Mouse (Mus musculus): ENCODE measurements around the gene Smc4. TPM values are rescaled to one million over a fixed set of nuclear protein-coding genes. Genes with fewer than 3 reads are reported as not detected.
A peak's percentile ranks its signal among the peaks of the same experiment; 100 is the strongest.

The Smc4 gene
- polyA plus RNA-seq, 1 experiment: 2.8 TPM

GRCm38 (mm10) chr3:68974639-68975532 is 29.7 kb upstream of the Smc4 start:
- TF ChIP-seq CTCF (IDR thresholded peaks at IDR 0.05; ENCODE audit: insufficient read depth, low read length) (no peak), POLR2A (IDR thresholded peaks at IDR 0.05; ENCODE audit: borderline replicate concordance, extremely low read depth, low read depth, low read length) (no peak)
- no peak overlapping the region for H3K4me3 ChIP-seq (replicated peaks; ENCODE audit: extremely low read depth, low read depth, low read length)
- 76% methylated on average over 8 of the region's 8 CpGs for WGBS
- peaks cover 2% of the 10 kb centered on the region; the same call in 1 of the 2 replicates for H3K4me1 ChIP-seq (ENCODE audit: control insufficient read depth, insufficient read depth, low read length)
- DNase-seq: no peak

- Histone ChIP-seq H3K4me1 (ENCODE audit: control insufficient read depth, insufficient read depth, low read length) (peaks cover 2% of the 10 kb centered on the region; the same call in 1 of the 2 replicates), H3K4me3 (replicated peaks; ENCODE audit: extremely low read depth, low read depth, low read length) (no peak overlapping the region)
- TF ChIP-seq POLR2A (IDR thresholded peaks at IDR 0.05; ENCODE audit: borderline replicate concordance, extremely low read depth, low read depth, low read length) (no peak), CTCF (IDR thresholded peaks at IDR 0.05; ENCODE audit: insufficient read depth, low read length) (no peak)
- DNase-seq: no peak
- 49% methylated on average over 9 of the region's 9 CpGs for WGBS
Observed at GRCm38 (mm10) chr3:68975533-68976490, 28.7 kb upstream of the Smc4 start.

- Histone ChIP-seq H3K4me1 (ENCODE audit: control insufficient read depth, insufficient read depth, low read length) (peaks cover 5% of the 10 kb centered on the region), H3K4me3 (replicated peaks; ENCODE audit: extremely low read depth, low read depth, low read length) (no peak overlapping the region)
- TF ChIP-seq POLR2A (IDR thresholded peaks at IDR 0.05; ENCODE audit: borderline replicate concordance, extremely low read depth, low read depth, low read length) (no peak), CTCF (IDR thresholded peaks at IDR 0.05; ENCODE audit: insufficient read depth, low read length) (no peak)
- DNase-seq: no peak
- 86% methylated on average over 4 of the region's 4 CpGs for whole genome bisulfite sequencing
Observed at GRCm38 (mm10) chr3:68977696-68978095, 26.8 kb upstream of the Smc4 start.

- WGBS: 94% methylated on average over 10 of the region's 10 CpGs
Observed at GRCm38 (mm10) chr3:68979187-68979586, 25.4 kb upstream of the Smc4 start.

GRCm38 (mm10) chr3:68980898-68981297 is 23.6 kb upstream of the Smc4 start:
- 22% methylated on average over 9 of the region's 9 CpGs for WGBS
- peaks cover 5% of the 10 kb centered on the region; the same call in 1 of the 2 replicates for H3K4me1 ChIP-seq (ENCODE audit: control insufficient read depth, insufficient read depth, low read length)
- DNase-seq: no peak
- TF ChIP-seq POLR2A (IDR thresholded peaks at IDR 0.05; ENCODE audit: borderline replicate concordance, extremely low read depth, low read depth, low read length) (no peak), CTCF (IDR thresholded peaks at IDR 0.05; ENCODE audit: insufficient read depth, low read length) (no peak)
- no peak overlapping the region for H3K4me3 ChIP-seq (replicated peaks; ENCODE audit: extremely low read depth, low read depth, low read length)

More at GRCm38 (mm10) chr3:68979187-68979586, 25.4 kb upstream of the Smc4 start:
- no peak for DNase-seq
- Histone ChIP-seq H3K4me3 (replicated peaks; ENCODE audit: extremely low read depth, low read depth, low read length) (no peak overlapping the region), H3K4me1 (ENCODE audit: control insufficient read depth, insufficient read depth, low read length) (peaks cover 5% of the 10 kb centered on the region)
- TF ChIP-seq POLR2A (IDR thresholded peaks at IDR 0.05; ENCODE audit: borderline replicate concordance, extremely low read depth, low read depth, low read length) (no peak), CTCF (IDR thresholded peaks at IDR 0.05; ENCODE audit: insufficient read depth, low read length) (no peak)

- 81% methylated on average over 2 of the region's 2 CpGs for WGBS
- no peak for DNase-seq
- TF ChIP-seq POLR2A (IDR thresholded peaks at IDR 0.05; ENCODE audit: borderline replicate concordance, extremely low read depth, low read depth, low read length) (no peak), CTCF (IDR thresholded peaks at IDR 0.05; ENCODE audit: insufficient read depth, low read length) (no peak)
- H3K4me1 ChIP-seq (ENCODE audit: control insufficient read depth, insufficient read depth, low read length): no peaks in the 10 kb centered on the region
- no peak overlapping the region for H3K4me3 ChIP-seq (replicated peaks; ENCODE audit: extremely low read depth, low read depth, low read length)
Observed at GRCm38 (mm10) chr3:68986550-68986949, 18.0 kb upstream of the Smc4 start.

GRCm38 (mm10) chr3:69002781-69003180 is 1.8 kb upstream of the Smc4 start:
- Histone ChIP-seq H3K4me3 (replicated peaks; ENCODE audit: extremely low read depth, low read depth, low read length) (no peak overlapping the region), H3K4me1 (ENCODE audit: control insufficient read depth, insufficient read depth, low read length) (peaks cover 2% of the 10 kb centered on the region; the same call in 1 of the 2 replicates)
- 82% methylated on average over 4 of the region's 4 CpGs for WGBS
- TF ChIP-seq CTCF (IDR thresholded peaks at IDR 0.05; ENCODE audit: insufficient read depth, low read length) (no peak), POLR2A (IDR thresholded peaks at IDR 0.05; ENCODE audit: borderline replicate concordance, extremely low read depth, low read depth, low read length) (no peak)
- DNase-seq: no peak

GRCm38 (mm10) chr3:69004055-69004436 is 492 bp upstream of the Smc4 start:
- under 1% methylated on average over 7 of the region's 7 CpGs for WGBS
- H3K4me3 ChIP-seq (replicated peaks; ENCODE audit: extremely low read depth, low read depth, low read length): peak overlapping the region; percentile 80
- no peak for DNase-seq
- H3K4me1 ChIP-seq (ENCODE audit: control insufficient read depth, insufficient read depth, low read length): peaks cover 2% of the 10 kb centered on the region
- TF ChIP-seq CTCF (IDR thresholded peaks at IDR 0.05; ENCODE audit: insufficient read depth, low read length) (no peak), POLR2A (IDR thresholded peaks at IDR 0.05; ENCODE audit: borderline replicate concordance, extremely low read depth, low read depth, low read length) (no peak)

Data from lung, adult 2 months (tissue).